Mouse (Mus musculus) MEL (cell line): Measurements from ENCODE around the gene Mgat4c. TPM values are rescaled to one million over a fixed set of nuclear protein-coding genes. Genes with fewer than 3 reads are reported as not detected.

Experiments used
- DNase-seq: peaks from one replicate; pipeline ENCODE4 v3.0.0; 2011; ENCODE audit warnings: low read depth, low spot score
- H3K27ac ChIP-seq: 2 replicates; pipeline ENCODE4 v1.5.1; 2012; ENCODE audit warnings: low read depth, mild to moderate bottlenecking, control low read depth, low read length, moderate library complexity; ENCODE audit not compliant: control insufficient read depth
- H3K27me3 ChIP-seq, 2 experiments: fragments of 150-350 bp in 1 of 2; sonication (generic) in 1 of 2; 2 replicates each; pipeline ENCODE4 v1.6.1; 2012; ENCODE audit warnings: low read length in 2 of 2, mild to moderate bottlenecking in 2 of 2, improper control_type of control experiment in 1 of 2, moderate library complexity in 1 of 2; ENCODE audit not compliant: insufficient read depth in 2 of 2, control insufficient read depth in 1 of 2
- H3K36me3 ChIP-seq, 2 experiments: 2 replicates each; pipeline ENCODE4 v1.6.1; 2012 to 2014; ENCODE audit warnings: low read length in 2 of 2, improper control_type of control experiment in 1 of 2, inconsistent platforms in 1 of 2, mild to moderate bottlenecking in 1 of 2; ENCODE audit not compliant: insufficient read depth in 2 of 2, control insufficient read depth in 1 of 2
- H3K4me1 ChIP-seq, 2 experiments: fragments of 150-350 bp in 1 of 2; sonication (generic) in 1 of 2; 2 replicates each; pipeline ENCODE4 v1.6.1; 2012; ENCODE audit warnings: low read length in 2 of 2, improper control_type of control experiment in 1 of 2, mild to moderate bottlenecking in 1 of 2; ENCODE audit not compliant: insufficient read depth in 2 of 2, control insufficient read depth in 1 of 2
- H3K4me3 ChIP-seq, 2 experiments: fragments of 150-350 bp in 1 of 2; sonication (generic) in 1 of 2; 2 replicates each; pipeline ENCODE4 v1.5.1; 2012; ENCODE audit warnings: low read depth in 2 of 2, low read length in 2 of 2, mild to moderate bottlenecking in 2 of 2, moderate library complexity in 2 of 2, control low read depth in 1 of 2, improper control_type of control experiment in 1 of 2; ENCODE audit not compliant: control insufficient read depth in 1 of 2, insufficient read depth in 1 of 2
- H3K79me2 ChIP-seq: 2 replicates; pipeline ENCODE4 v1.6.1; 2012; ENCODE audit warnings: mild to moderate bottlenecking, low read length, moderate library complexity; ENCODE audit not compliant: control insufficient read depth, poor library complexity, insufficient read depth
- H3K9ac ChIP-seq: 2 replicates; pipeline ENCODE4 v1.6.1; 2012; ENCODE audit warnings: low read depth, mild to moderate bottlenecking, control low read depth, low read length, moderate library complexity; ENCODE audit not compliant: control insufficient read depth, poor library complexity, severe bottlenecking
- H3K9me3 ChIP-seq: fragments of 150-350 bp; sonication (generic); replicated peaks from 2 replicates; pipeline ENCODE4 v1.6.1; 2012; ENCODE audit warnings: mild to moderate bottlenecking, low read length, improper control_type of control experiment, moderate library complexity; ENCODE audit not compliant: insufficient read depth
- BHLHE40 ChIP-seq: IDR thresholded peaks from 2 replicates; pipeline ENCODE4 v1.6.1; 2012; ENCODE audit warnings: low read depth, mild to moderate bottlenecking, inconsistent platforms, low read length, improper control_type of control experiment, borderline replicate concordance
- ETS1 ChIP-seq: IDR thresholded peaks from 2 replicates; pipeline ENCODE4 v1.6.1; 2012; ENCODE audit warnings: low read depth, mild to moderate bottlenecking, inconsistent platforms, low read length, improper control_type of control experiment, moderate library complexity
- GATA1 ChIP-seq: IDR thresholded peaks from 2 replicates; pipeline ENCODE4 v1.6.1; 2011; ENCODE audit warnings: low read depth, low read length, improper control_type of control experiment
- HCFC1 ChIP-seq: IDR thresholded peaks from 2 replicates; pipeline ENCODE4 v1.6.1; 2012; ENCODE audit warnings: low read depth, mild to moderate bottlenecking, inconsistent platforms, low read length, improper control_type of control experiment, moderate library complexity
- JUND ChIP-seq: IDR thresholded peaks from 2 replicates; pipeline ENCODE4 v1.6.1; 2011; ENCODE audit warnings: low read depth, mild to moderate bottlenecking, improper control_type of control experiment, low read length
- KAT2A ChIP-seq: conservative IDR thresholded peaks from 2 replicates; pipeline ENCODE4 v1.6.1; 2012; ENCODE audit warnings: low read depth, low read length, improper control_type of control experiment, inconsistent platforms
- MAX ChIP-seq: IDR thresholded peaks from 2 replicates; pipeline ENCODE4 v1.6.1; 2011; ENCODE audit warnings: low read length, improper control_type of control experiment
- MYB ChIP-seq: IDR thresholded peaks from 2 replicates; pipeline ENCODE4 v1.6.1; 2011; ENCODE audit warnings: mild to moderate bottlenecking, low read depth, low read length, improper control_type of control experiment
- MYC ChIP-seq: IDR thresholded peaks from 2 replicates; pipeline ENCODE4 v1.6.1; 2011; ENCODE audit warnings: low read depth, mild to moderate bottlenecking, low read length, improper control_type of control experiment, moderate library complexity
- POLR2AphosphoS5 ChIP-seq: IDR thresholded peaks from 2 replicates; pipeline ENCODE4 v1.6.1; 2012; ENCODE audit warnings: low read depth, borderline replicate concordance, mild to moderate bottlenecking, inconsistent platforms, low read length, moderate library complexity, mixed read lengths
- RAD21 ChIP-seq: IDR thresholded peaks from 2 replicates; pipeline ENCODE4 v1.6.1; 2011; ENCODE audit warnings: mild to moderate bottlenecking, low read depth, low read length, improper control_type of control experiment
- SIN3A ChIP-seq: IDR thresholded peaks from 2 replicates; pipeline ENCODE4 v1.6.1; 2012; ENCODE audit warnings: low read length, improper control_type of control experiment, inconsistent platforms
- SMC3 ChIP-seq: IDR thresholded peaks from 2 replicates; pipeline ENCODE4 v1.6.1; 2011; ENCODE audit warnings: low read depth, low read length, improper control_type of control experiment
- TCF12 ChIP-seq: IDR thresholded peaks from 2 replicates; pipeline ENCODE4 v1.6.1; 2014; ENCODE audit warnings: low read depth, mild to moderate bottlenecking, inconsistent platforms, low read length, improper control_type of control experiment, moderate library complexity
- USF2 ChIP-seq, 2 experiments: IDR thresholded peaks; 2 replicates each; pipeline ENCODE4 v1.6.1; 2011 to 2012; ENCODE audit warnings: improper control_type of control experiment in 2 of 2, low read length in 2 of 2, borderline replicate concordance in 1 of 2, inconsistent platforms in 1 of 2, low read depth in 1 of 2, mild to moderate bottlenecking in 1 of 2; ENCODE audit not compliant: insufficient read depth in 1 of 2
- ZC3H11A ChIP-seq: IDR thresholded peaks from 2 replicates; pipeline ENCODE4 v1.6.1; 2012; ENCODE audit warnings: low read depth, mild to moderate bottlenecking, inconsistent platforms, low read length, improper control_type of control experiment
- ZKSCAN1 ChIP-seq: IDR thresholded peaks from 2 replicates; pipeline ENCODE4 v1.6.1; 2012; ENCODE audit warnings: low read depth, mild to moderate bottlenecking, inconsistent platforms, low read length, improper control_type of control experiment, moderate library complexity
- ZMIZ1 ChIP-seq: IDR thresholded peaks from 2 replicates; pipeline ENCODE4 v1.6.1; 2012; ENCODE audit warnings: low read depth, mild to moderate bottlenecking, inconsistent platforms, low read length, improper control_type of control experiment, moderate library complexity
- ZNF384 ChIP-seq: IDR thresholded peaks from 2 replicates; pipeline ENCODE4 v1.6.1; 2012; ENCODE audit warnings: low read depth, mild to moderate bottlenecking, inconsistent platforms, low read length, improper control_type of control experiment
- polyA plus RNA-seq, 2 experiments: library from polyadenylated mRNA; stranded (reverse) in 1 of 2; unstranded in 1 of 2; fragments of >175 nt in 1 of 2; fragments of >200 nt in 1 of 2; gene quantifications; 2 replicates each; pipeline versions ENCODE4 v1.2.1 to v1.2.4; 2012; ENCODE audit warnings: low replicate concordance in 2 of 2, low read depth in 1 of 2; ENCODE audit not compliant: insufficient read length in 2 of 2, insufficient read depth in 1 of 2, missing spikeins in 1 of 2
- total RNA-seq: library from RNA; depleted of rRNA; stranded (reverse); fragments of 300-350 nt; gene quantifications from 2 replicates; pipeline ENCODE4 v1.2.3, GENCODE M21; 2012

The Mgat4c gene
- total and polyA plus RNA-seq, 3 experiments: 0.36 to 3.0 TPM; not detected in 1

DNA sequence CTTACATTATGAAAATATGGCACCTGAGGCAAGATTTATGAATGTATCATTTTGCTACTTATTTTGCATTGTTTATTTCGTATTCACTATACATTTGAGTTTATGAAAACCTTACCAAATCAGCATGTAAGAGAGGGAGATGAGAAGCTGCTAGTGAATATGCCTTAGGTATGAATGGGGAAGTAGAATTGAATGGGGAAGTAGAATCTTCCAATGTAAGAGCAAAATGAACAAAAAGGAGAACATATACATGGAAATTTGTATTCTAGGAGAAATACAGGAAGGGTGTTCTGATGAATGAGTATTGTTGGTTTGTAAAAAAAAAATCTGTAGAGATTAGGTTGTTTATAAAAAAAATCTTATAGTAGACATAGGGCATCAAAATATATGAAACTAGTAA is 441.9 kb downstream of the Mgat4c start:
- Histone ChIP-seq H3K27me3 (no peaks in the 10 kb centered on the region), H3K4me1 (no peaks in the 10 kb centered on the region), H3K36me3 (no peaks in the 10 kb centered on the region), H3K9me3 (no peaks in the 10 kb centered on the region), H3K9ac (no peak overlapping the region), H3K27ac (no peak overlapping the region), H3K79me2 (no peaks in the 10 kb centered on the region), H3K4me3 (no peak overlapping the region)
- DNase-seq: peak; percentile 3
- TF ChIP-seq ZNF384: no peak
- no peak for TF ChIP-seq JUND
- no peak for TF ChIP-seq GATA1
- no peak for TF ChIP-seq MYC
- TF ChIP-seq MAX: no peak
- no peak for TF ChIP-seq ZMIZ1
- no peak for TF ChIP-seq ZKSCAN1
- no peak for TF ChIP-seq ETS1
- TF ChIP-seq HCFC1: no peak
- TF ChIP-seq BHLHE40: no peak
- no peak for TF ChIP-seq SIN3A
- TF ChIP-seq SMC3: no peak
- TF ChIP-seq ZC3H11A: no peak
- no peak for TF ChIP-seq TCF12
- no peak for TF ChIP-seq USF2 (IDR thresholded peaks at IDR 0.05; ENCODE audit: borderline replicate concordance in 1 of 2, insufficient read depth in 1 of 2, low read depth in 1 of 2, low read length in 2 of 2)

DNA sequence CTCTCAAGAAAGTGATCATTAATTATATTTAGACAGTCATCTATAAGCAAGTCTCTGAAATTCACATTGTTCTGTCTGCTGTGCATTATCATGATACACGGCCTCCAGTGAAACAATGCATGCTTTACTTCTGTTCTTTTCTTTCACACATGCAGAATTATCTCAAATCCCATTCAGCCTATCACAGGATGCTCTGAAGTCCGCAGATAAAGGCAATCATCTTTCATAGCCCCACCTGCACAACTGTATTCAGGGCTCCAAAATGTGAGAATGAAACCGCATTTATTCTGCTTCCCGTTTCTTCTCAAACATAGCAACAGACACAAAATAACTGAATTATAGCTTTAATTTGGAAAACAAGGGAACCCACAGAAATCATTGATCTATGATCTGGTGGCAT is 446.1 kb downstream of the Mgat4c start:
- peak; percentile 2 for DNase-seq

DNA sequence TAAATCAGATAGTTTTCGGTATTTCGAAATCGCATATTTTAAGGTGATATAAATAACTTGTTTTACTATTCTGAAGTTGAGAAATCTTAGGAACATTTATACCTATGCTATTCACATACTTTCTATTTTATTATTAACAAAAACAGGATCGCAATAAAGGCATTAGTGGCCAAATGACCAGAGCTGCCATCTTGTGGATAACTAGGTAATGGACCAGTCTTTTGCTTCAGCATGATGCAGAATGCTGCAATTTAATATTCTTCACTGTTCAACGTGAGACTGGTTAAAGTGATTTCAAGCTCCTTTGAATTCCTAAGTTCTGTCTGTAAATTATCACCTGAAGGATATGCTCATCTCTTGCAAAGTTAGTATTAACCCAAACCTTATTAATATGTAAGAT is 473.6 kb downstream of the Mgat4c start:
- H3K4me1 ChIP-seq: no peaks in the 10 kb centered on the region
- no peak for DNase-seq

More for the DNA sequence above, 446.1 kb downstream of the Mgat4c start:
- H3K79me2 ChIP-seq: no peaks in the 10 kb centered on the region
- H3K4me1 ChIP-seq: no peaks in the 10 kb centered on the region
- no peaks in the 10 kb centered on the region for H3K36me3 ChIP-seq
- no peaks in the 10 kb centered on the region for H3K9me3 ChIP-seq
- no peak overlapping the region for H3K4me3 ChIP-seq
- H3K27me3 ChIP-seq: no peaks in the 10 kb centered on the region
- no peak overlapping the region for H3K27ac ChIP-seq
- TF ChIP-seq KAT2A (no peak), POLR2AphosphoS5 (no peak), TCF12 (peak; percentile 61)
- no peak overlapping the region for H3K9ac ChIP-seq

More for the DNA sequence above, 473.6 kb downstream of the Mgat4c start:
- Histone ChIP-seq H3K9ac (no peak overlapping the region), H3K27ac (no peak overlapping the region), H3K4me3 (no peak overlapping the region), H3K36me3 (no peaks in the 10 kb centered on the region), H3K27me3 (no peaks in the 10 kb centered on the region; a peak in 1 of 4 replicates), H3K9me3 (no peaks in the 10 kb centered on the region), H3K79me2 (no peaks in the 10 kb centered on the region)
- no peak for TF ChIP-seq MYB
- TF ChIP-seq POLR2AphosphoS5: no peak
- 0 out of 2 replicates have a peak, but pooled peaks have one; percentile 4 for TF ChIP-seq RAD21
- TF ChIP-seq SMC3: peak; percentile 43
